Mouse (Mus musculus): ENCODE data around the gene Thra.

DNA sequence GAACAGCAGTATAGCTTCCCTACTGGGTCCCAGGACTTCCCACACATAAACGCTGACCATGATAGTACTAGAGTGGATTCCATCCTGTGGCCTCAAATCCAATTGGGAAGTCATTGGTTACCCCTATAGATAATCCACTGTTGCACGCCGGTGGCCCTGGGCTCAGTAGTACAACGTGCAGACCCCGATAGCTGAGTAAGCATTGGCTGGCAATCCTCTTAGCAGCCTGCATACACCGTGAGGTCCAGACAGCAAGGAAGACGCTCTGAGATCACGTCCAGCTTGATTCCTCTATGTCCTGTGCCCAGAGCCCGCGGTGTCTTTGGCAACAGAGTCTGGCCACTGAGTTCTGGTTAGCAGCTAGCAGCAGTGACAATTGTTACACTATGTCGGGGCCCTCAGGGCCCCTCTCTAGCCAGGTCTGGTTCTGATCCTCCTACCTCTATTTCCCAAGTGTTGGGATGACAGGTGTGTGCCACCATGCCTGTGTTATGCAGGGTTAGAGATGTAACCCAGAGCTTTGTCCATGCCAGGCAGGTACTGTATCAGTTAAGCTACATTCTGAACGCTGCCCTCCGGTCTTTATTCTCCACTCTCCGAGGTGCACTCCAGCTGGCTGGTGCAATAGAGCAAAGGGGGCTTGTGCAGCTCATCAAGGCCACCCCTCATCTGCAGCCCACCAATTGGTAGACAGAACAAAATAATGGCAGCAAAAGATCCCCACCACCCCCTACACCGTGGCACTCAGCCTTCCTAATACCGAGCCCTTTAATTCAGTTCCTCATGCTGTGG lies 41.4 kb upstream of the Thra start:
- TF ChIP-seq TCF12 (IDR thresholded peaks at IDR 0.05; ENCODE audit: low read depth, low read length) (no peak), CTCF (conservative IDR thresholded peaks at IDR 0.05 in 1 of 2, IDR thresholded peaks at IDR 0.05 in 1 of 2; ENCODE audit: low read depth in 2 of 2, low read length in 2 of 2) (no peak), ZNF384 (IDR thresholded peaks at IDR 0.05; ENCODE audit: low read depth, low read length) (no peak), POLR2A (IDR thresholded peaks at IDR 0.05; ENCODE audit: low read depth, low read length) (no peak)
